16 mouse cellular contexts compared by ENCODE assay signal in the genomic region with DNA sequence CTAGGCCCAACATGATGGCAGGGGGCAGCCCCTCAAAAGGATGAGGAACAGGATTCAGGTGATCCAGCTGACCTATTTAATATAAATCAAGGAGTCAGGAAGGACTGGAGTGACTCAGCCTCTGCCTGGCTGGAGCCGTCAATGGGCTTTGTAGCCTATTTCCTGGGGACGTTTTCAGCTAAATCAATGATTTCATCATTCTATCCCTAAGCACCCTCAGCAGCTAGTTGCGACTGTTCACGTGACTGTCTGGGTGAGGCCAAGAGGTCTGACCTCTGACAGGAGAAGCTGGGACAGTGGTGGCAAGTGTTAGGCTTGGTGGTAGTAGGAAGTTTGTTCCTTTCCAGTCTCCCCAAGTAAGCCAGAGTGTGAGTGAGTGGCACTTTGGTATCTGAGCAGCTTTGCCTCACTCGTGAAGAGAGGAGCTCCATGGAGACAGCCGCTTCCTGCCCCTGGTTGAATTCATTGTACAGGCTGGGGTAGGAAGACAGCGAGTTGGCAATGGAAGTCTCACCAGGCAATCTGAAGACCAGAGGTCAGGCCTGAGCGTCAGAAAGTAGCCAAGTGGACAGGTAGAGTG.
DNase-seq lines count a peak whose midpoint lies in the region; ATAC-seq and TF ChIP-seq lines count a peak whose summit lies in the region.
"Had no signal": no experiment of that assay in that cellular context is flagged by ENCODE, and none has a peak within 500 bp of the region (broad histone marks: within the 10 kb centered on the region; RNA-seq: fewer than 3 reads in every experiment).

No protein-coding gene starts in this region.

- no peaks in the 10 kb centered on the region for H3K27me3 ChIP-seq in lung, postnatal 0 days (replicated peaks; ENCODE audit: insufficient read depth, low read length)
- H3K27me3 ChIP-seq in stomach, embryonic 15.5 days (replicated peaks), result no peaks in the 10 kb centered on the region
- no peaks in the 10 kb centered on the region for H3K27me3 ChIP-seq in forebrain, embryonic 14.5 days (replicated peaks; ENCODE audit: control insufficient read depth, insufficient read depth, low read length)
- no peaks in the 10 kb centered on the region for H3K27me3 ChIP-seq in midbrain, embryonic 11.5 days (ENCODE audit: control insufficient read depth, insufficient read depth, low read length)
- H3K27me3 ChIP-seq: neural tube, embryonic 13.5 days had no signal

- no peaks in the 10 kb centered on the region for H3K9me3 ChIP-seq in lung, postnatal 0 days (ENCODE audit: low read length)
- no peaks in the 10 kb centered on the region for H3K9me3 ChIP-seq in stomach, embryonic 15.5 days
- H3K9me3 ChIP-seq in forebrain, embryonic 14.5 days (replicated peaks; ENCODE audit: control insufficient read depth, low read length), result no peaks in the 10 kb centered on the region
- no peaks in the 10 kb centered on the region for H3K9me3 ChIP-seq in midbrain, embryonic 11.5 days (ENCODE audit: control insufficient read depth, low read length)
- H3K9me3 ChIP-seq: neural tube, embryonic 13.5 days had no signal

- WGBS in lung, postnatal 0 days, result 61% methylated on average over 8 of the region's 8 CpGs
- 72% methylated on average over 8 of the region's 8 CpGs for WGBS in stomach, embryonic 15.5 days
- 90% methylated on average over 8 of the region's 8 CpGs for WGBS in forebrain, embryonic 14.5 days
- WGBS in midbrain, embryonic 11.5 days, result 91% methylated on average over 8 of the region's 8 CpGs

- intact Hi-C loops in left cerebral cortex, adult 2 months (cut with DNase I), result loop anchor here (5.0 kb wide), 5 partner anchors 52 to 457 kb away; partner anchors contain the start of genes Babam2 and Rbks

- no peak overlapping the region for H3K4me2 ChIP-seq in lung, postnatal 0 days (replicated peaks; ENCODE audit: low read depth, low read length)
- H3K4me2 ChIP-seq in stomach, embryonic 15.5 days, result no peak overlapping the region
- no peak overlapping the region for H3K4me2 ChIP-seq in forebrain, embryonic 14.5 days (ENCODE audit: low read length)
- H3K4me2 ChIP-seq in midbrain, embryonic 11.5 days, result no peak overlapping the region
- H3K4me2 ChIP-seq: neural tube, embryonic 13.5 days had no signal

- no peaks in the 10 kb centered on the region for H3K4me1 ChIP-seq in lung, postnatal 0 days (ENCODE audit: insufficient read depth, low read depth, low read length)
- no peaks in the 10 kb centered on the region for H3K4me1 ChIP-seq in stomach, embryonic 15.5 days
- H3K4me1 ChIP-seq in forebrain, embryonic 14.5 days (ENCODE audit: control insufficient read depth, insufficient read depth, low read length), result no peaks in the 10 kb centered on the region
- H3K4me1 ChIP-seq in midbrain, embryonic 11.5 days (ENCODE audit: control insufficient read depth, insufficient read depth, low read length), result no peaks in the 10 kb centered on the region
- H3K4me1 ChIP-seq: neural tube, embryonic 13.5 days had no signal

- peak; percentile 24; the same call in 1 of the 2 replicates for ATAC-seq in lung, postnatal 0 days
- ATAC-seq in stomach, embryonic 15.5 days (ENCODE audit: insufficient read depth, low FRiP score, low read depth), result no peak
- ATAC-seq in forebrain, embryonic 14.5 days, result no peak
- no peak for ATAC-seq in midbrain, embryonic 11.5 days (ENCODE audit: low FRiP score)
- ATAC-seq: activated CD4-positive, CD25-positive, alpha-beta regulatory T cell, adult 4 months had no signal

- no peaks in the 10 kb centered on the region for H3K36me3 ChIP-seq in lung, postnatal 0 days (ENCODE audit: insufficient read depth, low read length)
- no peaks in the 10 kb centered on the region for H3K36me3 ChIP-seq in stomach, embryonic 15.5 days
- no peaks in the 10 kb centered on the region for H3K36me3 ChIP-seq in forebrain, embryonic 14.5 days (ENCODE audit: control insufficient read depth, insufficient read depth, low read length)
- H3K36me3 ChIP-seq in midbrain, embryonic 11.5 days (ENCODE audit: control insufficient read depth, insufficient read depth, low read length), result no peaks in the 10 kb centered on the region
- H3K36me3 ChIP-seq: neural tube, embryonic 13.5 days had no signal

- H3K9ac ChIP-seq in lung, postnatal 0 days (replicated peaks; ENCODE audit: low read depth), result no peak overlapping the region
- H3K9ac ChIP-seq in stomach, embryonic 15.5 days, result no peak overlapping the region
- H3K9ac ChIP-seq in forebrain, embryonic 14.5 days (ENCODE audit: low read length), result no peak overlapping the region
- H3K9ac ChIP-seq in midbrain, embryonic 11.5 days (ENCODE audit: low read length), result no peak overlapping the region
- H3K9ac ChIP-seq: liver, embryonic 14.5 days; neural tube, embryonic 13.5 days had no signal

- peak overlapping the region; percentile 71; the same call in 1 of the 2 replicates for H3K27ac ChIP-seq in left cerebral cortex, adult 2 months
- H3K27ac ChIP-seq in lung, postnatal 0 days (ENCODE audit: low read length), result 0 out of 2 replicates have a peak overlapping the region, but pooled peaks have one; percentile 47
- H3K27ac ChIP-seq in stomach, embryonic 15.5 days, result peak overlapping the region; percentile 2; the same call in 1 of the 2 replicates
- no peak overlapping the region for H3K27ac ChIP-seq in forebrain, embryonic 14.5 days (ENCODE audit: low read depth, low read length)
- no peak overlapping the region for H3K27ac ChIP-seq in midbrain, embryonic 11.5 days (ENCODE audit: low read depth, low read length)
- H3K27ac ChIP-seq: kidney, postnatal 0 days; liver, embryonic 14.5 days; neural tube, embryonic 13.5 days had no signal

- peak; percentile 33 for DNase-seq in adrenal gland, adult 8-10 months
- no peak for DNase-seq in adrenal gland, postnatal 25 days
- DNase-seq in left cerebral cortex, adult 2 months (ENCODE audit: extremely low spot score in 1 of 2, low spot score in 2 of 2), result no peak
- no peak for DNase-seq in left cerebral cortex, adult 9 months (ENCODE audit: low spot score in 2 of 2)
- peak; percentile 39 for DNase-seq in lung, postnatal 0 days (ENCODE audit: low spot score)
- no peak for DNase-seq in forebrain, embryonic 14.5 days (ENCODE audit: low spot score)
- DNase-seq in midbrain, embryonic 11.5 days (ENCODE audit: low spot score, missing footprints), result no peak
- DNase-seq: cerebellum, postnatal 10 days; layer of hippocampus, adult 9-11 months; thymus, postnatal 25 days had no signal

- TF ChIP-seq EP300 in lung, postnatal 0 days (IDR thresholded peaks at IDR 0.05), result no peak

- no peak for TF ChIP-seq CTCF in left cerebral cortex, adult 2 months (IDR thresholded peaks at IDR 0.05)
- TF ChIP-seq CTCF in lung, postnatal 0 days (IDR thresholded peaks at IDR 0.05), result no peak

- H3K4me3 ChIP-seq in left cerebral cortex, adult 2 months, result no peak overlapping the region
- no peak overlapping the region for H3K4me3 ChIP-seq in lung, postnatal 0 days (ENCODE audit: low read depth, low read length)
- no peak overlapping the region for H3K4me3 ChIP-seq in stomach, embryonic 15.5 days (replicated peaks)
- H3K4me3 ChIP-seq in forebrain, embryonic 14.5 days (ENCODE audit: low read depth, low read length), result no peak overlapping the region
- no peak overlapping the region for H3K4me3 ChIP-seq in midbrain, embryonic 11.5 days (ENCODE audit: low read depth, low read length)
- H3K4me3 ChIP-seq: erythroblast, embryonic 14.5 days; neural tube, embryonic 13.5 days had no signal

Comparison
In these comparisons a context has a peak if more than half of its experiments do, and no peak if none do; other contexts are left out.
1. DNase-seq: peak in adrenal gland, adult 8-10 months (single experiment) and lung, postnatal 0 days (single experiment); none in adrenal gland, postnatal 25 days (single experiment), left cerebral cortex, adult 2 months (0 of 2), left cerebral cortex, adult 9 months (0 of 2), forebrain, embryonic 14.5 days (single experiment) and midbrain, embryonic 11.5 days (single experiment).
2. H3K27ac ChIP-seq: peak in left cerebral cortex, adult 2 months (single experiment), lung, postnatal 0 days (single experiment) and stomach, embryonic 15.5 days (single experiment); none in forebrain, embryonic 14.5 days (single experiment) and midbrain, embryonic 11.5 days (single experiment).